Mouse (Mus musculus) neural tube, embryonic 14.5 days (tissue): Measurements from ENCODE around the gene Krt8. TPM values are rescaled to one million over a fixed set of nuclear protein-coding genes. Genes with fewer than 3 reads are reported as not detected.
"Not testable (repeated sequence)": the region's sequence is repeated elsewhere in the genome, so short reads cannot be mapped to it uniquely, and the experiment has no call there.

Experiments
- ATAC-seq: fragments of 200-750 bp; cut with Nextera tagmentation; 2 replicates; pipeline ENCODE4 v1.8.0; 2017; ENCODE audit warnings: low read depth, mild to moderate bottlenecking, moderate TSS enrichment, moderate library complexity
- H3K27ac ChIP-seq: fragments of 300-500 bp; sonication (generic); 2 replicates; pipeline ENCODE4 v1.5.1; 2014; ENCODE audit warnings: low read depth, mild to moderate bottlenecking, control low read depth, low read length, moderate library complexity, mixed read lengths
- H3K27me3 ChIP-seq: fragments of 300-500 bp; sonication (generic); 2 replicates; pipeline ENCODE4 v1.6.1; 2014; ENCODE audit warnings: low read length; ENCODE audit not compliant: control insufficient read depth, insufficient read depth
- H3K36me3 ChIP-seq: fragments of 300-500 bp; sonication (generic); 2 replicates; pipeline ENCODE4 v1.6.1; 2014; ENCODE audit warnings: low read length, mixed read lengths; ENCODE audit not compliant: control insufficient read depth, insufficient read depth
- H3K4me1 ChIP-seq: fragments of 300-500 bp; sonication (generic); 2 replicates; pipeline ENCODE4 v1.6.1; 2014; ENCODE audit warnings: low read length; ENCODE audit not compliant: control insufficient read depth, insufficient read depth
- H3K4me2 ChIP-seq: fragments of 300-500 bp; sonication (generic); 2 replicates; pipeline ENCODE4 v1.6.1; 2014; ENCODE audit warnings: mild to moderate bottlenecking, low read depth, low read length, control low read depth
- H3K4me3 ChIP-seq: fragments of 300-500 bp; sonication (generic); 2 replicates; pipeline ENCODE4 v1.5.1; 2014; ENCODE audit warnings: low read depth, low read length, control low read depth, mixed read lengths
- H3K9ac ChIP-seq: fragments of 300-500 bp; sonication (generic); replicated peaks from 2 replicates; pipeline ENCODE4 v1.6.1; 2014; ENCODE audit warnings: low read depth, mild to moderate bottlenecking, control low read depth, low read length, mixed read lengths
- H3K9me3 ChIP-seq: fragments of 300-500 bp; sonication (generic); 2 replicates; pipeline ENCODE4 v1.6.1; 2016; ENCODE audit warnings: low read length; ENCODE audit not compliant: control insufficient read depth
- whole genome bisulfite sequencing: fragments of 180-500 bp; shearing (Covaris S2); extraction: QIAGEN DNeasy Blood & Tissue Kit; methylation state at CpG from one replicate; pipeline ENCODE4 v1.1.7; 2014; 5-methylcytosine and 5-hydroxymethylcytosine counted together
- polyA plus RNA-seq: library from polyadenylated mRNA; unstranded; fragments of >200 nt; fragmentation: Nextera tagmentation; extraction: Ambion mirVana; gene quantifications from 2 replicates; pipeline ENCODE4 v1.2.1, GENCODE M21; 2014

The Krt8 gene
- polyA plus RNA-seq, 1 experiment from 2014 or later: 1.4 TPM

- Histone ChIP-seq H3K27me3 (peaks cover 21% of the 10 kb centered on the region), H3K36me3 (no peaks in the 10 kb centered on the region), H3K4me3 (no peak overlapping the region), H3K27ac (no peak overlapping the region), H3K9me3 (no peaks in the 10 kb centered on the region), H3K4me2 (no peak overlapping the region), H3K4me1 (no peaks in the 10 kb centered on the region), H3K9ac (no peak overlapping the region)
- no peak for ATAC-seq
- 89% methylated on average over 11 of the region's 11 CpGs for WGBS
Observed at GRCm38 (mm10) chr15:101999676-102000335, 4.5 kb downstream of the Krt8 start.

- Histone ChIP-seq H3K27ac (no peak overlapping the region), H3K9ac (no peak overlapping the region), H3K36me3 (no peaks in the 10 kb centered on the region), H3K4me3 (no peak overlapping the region), H3K9me3 (no peaks in the 10 kb centered on the region), H3K27me3 (peaks cover 17% of the 10 kb centered on the region), H3K4me1 (no peaks in the 10 kb centered on the region), H3K4me2 (no peak overlapping the region)
- no peak for ATAC-seq
- WGBS: 88% methylated on average over 11 of the region's 11 CpGs
Observed at GRCm38 (mm10) chr15:101999156-101999555, 5.1 kb downstream of the Krt8 start.

DNA sequence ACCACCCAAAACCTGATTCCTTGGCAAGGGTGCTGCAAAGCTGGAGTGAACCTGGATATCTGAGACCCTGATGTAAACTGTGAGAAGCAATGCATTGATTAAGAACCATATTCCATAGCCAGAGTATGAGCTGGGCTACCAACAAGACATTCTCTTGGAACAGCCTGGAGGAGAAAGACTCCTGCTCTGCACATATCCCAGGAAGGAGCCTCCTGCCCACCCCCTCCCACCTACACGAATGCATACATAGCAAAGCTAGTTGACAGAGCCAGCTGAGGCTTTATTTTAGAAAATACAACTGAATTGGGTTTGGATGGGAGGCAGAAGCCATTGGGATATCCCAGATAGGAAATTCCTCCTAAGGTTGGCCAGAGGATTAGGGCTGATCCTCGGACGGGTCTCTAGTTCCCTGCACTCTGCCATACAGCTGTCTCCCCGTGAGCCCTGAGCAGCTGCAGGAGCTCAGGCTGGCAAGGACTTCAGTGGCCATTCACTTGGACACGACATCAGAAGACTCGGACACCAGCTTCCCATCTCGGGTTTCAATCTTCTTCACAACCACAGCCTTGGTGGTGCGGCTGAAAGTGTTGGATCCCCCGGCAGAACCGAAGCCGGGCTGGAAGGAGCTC lies 7.7 kb downstream of the Krt8 start:
- H3K36me3 ChIP-seq, H3K27me3 ChIP-seq, H3K27ac ChIP-seq, ATAC-seq, H3K4me3 ChIP-seq, H3K9ac ChIP-seq, H3K4me2 ChIP-seq, H3K4me1 ChIP-seq, H3K9me3 ChIP-seq: not testable (repeated sequence)
- 86% methylated on average over 8 of the region's 11 CpGs for WGBS

- WGBS: 88% methylated on average over 4 of the region's 4 CpGs
- Histone ChIP-seq H3K36me3 (no peaks in the 10 kb centered on the region), H3K9me3 (no peaks in the 10 kb centered on the region), H3K9ac (no peak overlapping the region), H3K4me2 (no peak overlapping the region), H3K27me3 (no peaks in the 10 kb centered on the region), H3K4me3 (no peak overlapping the region), H3K27ac (no peak overlapping the region), H3K4me1 (no peaks in the 10 kb centered on the region)
- no peak for ATAC-seq
Observed at GRCm38 (mm10) chr15:101995484-101996236, 8.6 kb downstream of the Krt8 start.

DNA sequence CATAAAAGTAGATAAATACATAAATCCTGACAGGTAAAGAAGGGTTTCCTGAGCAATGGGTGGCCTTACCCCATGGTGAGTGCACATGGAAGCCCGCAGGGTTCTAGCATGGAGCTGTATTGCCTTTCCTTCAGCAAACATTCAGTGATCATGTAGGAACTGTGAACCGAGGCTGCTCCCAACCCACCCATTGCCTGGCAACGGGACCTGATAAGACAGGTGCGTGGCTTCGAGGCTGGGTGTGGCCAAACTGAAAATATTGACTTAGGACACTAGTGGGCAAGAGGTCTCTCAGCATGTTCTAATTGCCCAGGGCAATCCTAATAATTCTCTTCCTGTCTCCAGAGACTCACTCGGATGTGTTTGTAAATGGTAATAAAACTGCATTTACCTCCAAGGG lies 9.9 kb downstream of the Krt8 start:
- Histone ChIP-seq H3K36me3 (no peaks in the 10 kb centered on the region), H3K27ac (no peak overlapping the region), H3K27me3 (no peaks in the 10 kb centered on the region), H3K4me2 (no peak overlapping the region), H3K9me3 (no peaks in the 10 kb centered on the region), H3K4me1 (no peaks in the 10 kb centered on the region), H3K4me3 (no peak overlapping the region), H3K9ac (no peak overlapping the region)
- WGBS: 95% methylated on average over 6 of the region's 6 CpGs
- ATAC-seq: no peak

DNA sequence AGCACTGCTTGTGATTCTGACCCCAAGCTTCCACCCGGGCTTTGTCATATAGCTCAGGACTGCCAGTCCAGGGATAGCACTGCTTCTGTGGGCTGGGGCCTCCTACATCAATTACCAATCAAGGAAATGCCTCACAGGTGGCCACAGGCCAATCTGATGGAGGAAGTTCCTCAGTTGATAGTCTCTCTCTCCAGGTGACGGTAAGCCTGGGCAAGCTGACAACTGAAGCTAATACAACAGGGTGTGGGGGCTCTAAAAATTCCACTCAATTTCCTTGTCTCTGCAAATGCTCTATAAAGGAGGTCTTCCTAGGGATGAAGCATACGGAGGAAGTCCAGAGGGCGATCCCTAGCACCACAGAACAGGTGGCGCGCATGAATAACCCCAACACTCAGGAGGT lies 13.3 kb downstream of the Krt8 start:
- Histone ChIP-seq H3K4me2 (no peak overlapping the region), H3K4me1 (no peaks in the 10 kb centered on the region), H3K4me3 (no peak overlapping the region), H3K9me3 (no peaks in the 10 kb centered on the region), H3K36me3 (no peaks in the 10 kb centered on the region), H3K9ac (no peak overlapping the region), H3K27me3 (no peaks in the 10 kb centered on the region), H3K27ac (no peak overlapping the region)
- 93% methylated on average over 6 of the region's 6 CpGs for WGBS
- no peak for ATAC-seq

GRCm38 (mm10) chr15:101988714-101989113 lies 15.6 kb downstream of the Krt8 start:
- no peaks in the 10 kb centered on the region for H3K27me3 ChIP-seq
- H3K4me1 ChIP-seq: no peaks in the 10 kb centered on the region; the same call in 1 of the 2 replicates
- ATAC-seq: no peak
- H3K4me2 ChIP-seq: no peak overlapping the region
- H3K27ac ChIP-seq: no peak overlapping the region
- H3K36me3 ChIP-seq: no peaks in the 10 kb centered on the region
- no peak overlapping the region for H3K4me3 ChIP-seq
- no peaks in the 10 kb centered on the region for H3K9me3 ChIP-seq
- no peak overlapping the region for H3K9ac ChIP-seq
- 64% methylated on average over 8 of the region's 8 CpGs for WGBS

DNA sequence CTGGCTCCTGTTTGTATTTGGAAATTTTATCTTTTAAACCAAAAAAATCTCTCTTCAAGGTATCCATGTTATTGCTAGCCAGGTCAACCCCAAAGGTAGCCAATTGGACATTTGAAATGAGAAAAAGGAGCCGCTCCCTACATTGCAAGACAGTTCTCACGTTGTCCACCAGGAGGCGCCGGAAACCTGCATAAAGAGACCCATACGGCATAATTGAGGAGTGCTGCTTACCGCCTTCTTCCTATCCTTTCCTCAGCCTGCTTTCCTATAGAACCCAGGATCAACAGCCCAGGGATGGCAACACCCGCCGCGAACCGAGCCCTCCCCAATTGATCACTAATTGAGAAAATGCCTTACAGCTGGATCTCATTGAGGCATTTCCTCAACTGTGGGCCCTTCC lies 16.2 kb downstream of the Krt8 start:
- ATAC-seq: no peak; the same call in 1 of the 2 replicates
- no peak overlapping the region for H3K9ac ChIP-seq

DNA sequence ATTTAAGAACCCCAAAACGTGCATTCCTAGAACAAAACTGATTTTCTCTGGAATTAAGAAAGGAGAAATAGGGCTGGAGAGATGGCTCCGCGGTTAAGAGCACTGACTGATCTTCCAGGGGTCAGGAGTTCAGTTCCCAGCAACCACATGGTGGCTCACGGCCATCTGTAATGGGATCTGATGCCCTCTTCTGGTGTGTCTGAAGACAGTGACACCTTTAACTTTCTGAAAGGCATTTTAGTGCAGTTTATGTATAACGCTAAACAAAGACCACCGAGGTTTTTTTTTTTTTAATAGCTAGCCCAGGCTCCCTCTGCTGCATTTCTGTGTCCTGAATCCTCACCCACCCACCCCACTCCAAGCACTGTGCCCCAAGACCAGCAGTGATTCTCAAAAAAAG lies 19.5 kb downstream of the Krt8 start:
- Histone ChIP-seq H3K4me2 (peak overlapping the region; percentile 8; the same call in 1 of the 2 replicates), H3K4me3 (no peak overlapping the region), H3K27ac (no peak overlapping the region), H3K27me3 (no peaks in the 10 kb centered on the region), H3K4me1 (no peaks in the 10 kb centered on the region; the same call in 1 of the 2 replicates), H3K9ac (no peak overlapping the region), H3K9me3 (no peaks in the 10 kb centered on the region), H3K36me3 (no peaks in the 10 kb centered on the region)
- WGBS: 12% methylated on average over 6 of the region's 6 CpGs
- no peak for ATAC-seq

More for the DNA sequence above, 16.2 kb downstream of the Krt8 start:
- H3K4me1 ChIP-seq: no peaks in the 10 kb centered on the region; the same call in 1 of the 2 replicates
- H3K9me3 ChIP-seq: no peaks in the 10 kb centered on the region
- no peaks in the 10 kb centered on the region for H3K36me3 ChIP-seq
- H3K27me3 ChIP-seq: no peaks in the 10 kb centered on the region
- no peak overlapping the region for H3K27ac ChIP-seq
- 1% methylated on average over 10 of the region's 10 CpGs for WGBS
- no peak overlapping the region for H3K4me3 ChIP-seq
- no peak overlapping the region for H3K4me2 ChIP-seq
